Mouse (Mus musculus): ENCODE measurements around the gene Slc7a14.

The Slc7a14 gene

GRCm38 (mm10) chr3:31208046-31208445 lies 102.1 kb downstream of the Slc7a14 start:
- DNase-seq (ENCODE audit: low spot score) = no peak

- DNase-seq (ENCODE audit: low spot score) = no peak
Measured at GRCm38 (mm10) chr3:31205167-31205566, 105.0 kb downstream of the Slc7a14 start.

DNA sequence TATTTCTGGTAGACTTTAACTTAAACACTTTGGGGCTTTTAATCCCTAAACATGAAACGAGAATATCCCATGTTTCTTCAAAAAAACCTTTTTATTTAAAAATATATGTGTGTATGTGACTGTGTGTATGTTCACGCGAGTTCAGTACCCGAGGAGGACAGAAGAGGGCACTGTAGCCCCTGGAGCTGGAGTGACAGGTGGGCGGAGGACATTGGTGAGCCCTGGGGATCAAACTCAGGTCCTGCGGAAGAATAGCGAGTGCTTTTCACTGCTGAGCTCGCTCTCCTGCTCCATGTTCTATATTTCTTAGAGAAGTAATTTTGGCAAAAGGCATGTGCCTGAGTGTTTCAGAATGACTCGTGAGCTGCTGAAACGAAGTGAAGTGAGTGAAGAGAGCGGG lies 106.2 kb downstream of the Slc7a14 start:
- DNase-seq (ENCODE audit: low spot score) = no peak

DNA sequence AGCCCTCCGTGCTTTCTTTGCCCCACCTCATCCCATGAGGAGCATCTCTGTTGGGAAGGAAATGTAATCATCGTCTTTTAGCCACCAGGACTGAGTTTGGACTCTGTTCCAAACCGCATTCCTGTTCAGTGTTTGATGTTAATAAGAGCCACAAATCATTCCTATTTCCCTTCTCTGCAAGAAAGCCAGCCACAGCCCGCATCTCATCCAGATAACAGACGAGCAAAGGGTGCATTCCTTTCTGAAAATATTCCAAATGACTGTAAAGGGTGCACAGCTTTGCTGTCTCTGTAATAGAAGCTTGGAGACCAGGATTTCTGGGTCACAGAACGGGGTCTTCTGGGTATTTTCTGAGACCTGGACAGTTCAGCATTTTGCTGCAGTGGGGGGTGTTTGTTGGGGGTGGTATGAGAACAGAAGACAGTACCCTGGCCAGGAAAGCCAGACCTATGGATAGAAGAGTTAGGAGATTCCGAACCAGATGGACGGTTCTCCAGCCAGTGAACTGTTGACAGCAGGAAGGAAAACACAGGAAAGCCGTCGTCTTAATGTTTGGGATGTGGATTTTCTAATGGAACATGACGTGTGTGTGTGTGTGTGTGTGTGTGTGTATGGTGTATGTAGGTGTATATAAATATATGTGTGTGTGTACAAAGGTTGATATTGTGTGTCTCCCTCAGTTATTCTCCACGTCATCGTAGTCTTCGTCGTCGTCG lies 110.9 kb downstream of the Slc7a14 start:
- DNase-seq (ENCODE audit: low spot score) = no peak

GRCm38 (mm10) chr3:31191402-31191801 lies 118.8 kb downstream of the Slc7a14 start:
- no peak for DNase-seq (ENCODE audit: low spot score)

GRCm38 (mm10) chr3:31190342-31190741 lies 119.8 kb downstream of the Slc7a14 start:
- DNase-seq (ENCODE audit: low spot score) = no peak

DNA sequence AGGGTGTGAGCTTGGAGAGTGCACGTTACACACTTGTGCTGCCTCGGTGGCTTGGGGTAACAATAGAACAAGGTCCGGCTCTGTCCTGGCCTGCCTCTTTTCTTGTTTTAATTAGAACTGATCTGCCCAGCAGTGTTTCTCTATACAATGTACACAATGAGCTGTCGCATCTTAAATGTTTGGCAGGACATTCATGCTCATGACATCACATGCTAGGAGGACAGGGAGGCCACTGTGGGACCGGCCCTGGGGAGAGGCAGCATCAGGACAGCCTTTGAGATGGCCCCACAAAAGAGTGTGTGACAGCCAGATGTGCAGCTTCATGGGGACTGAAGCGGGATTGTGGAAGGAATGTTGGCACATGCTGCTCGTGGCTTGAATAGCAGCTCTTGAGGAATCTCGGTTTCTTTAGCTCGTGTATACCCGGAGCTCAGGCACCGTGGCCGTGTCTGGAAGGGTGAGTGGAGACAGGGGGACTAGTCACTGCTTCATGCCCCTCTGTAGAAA lies 143.8 kb downstream of the Slc7a14 start:
- no peak for DNase-seq (ENCODE audit: low spot score)

- DNase-seq (ENCODE audit: low spot score) = no peak
Measured at GRCm38 (mm10) chr3:31165803-31166202, 144.4 kb downstream of the Slc7a14 start.

DNA sequence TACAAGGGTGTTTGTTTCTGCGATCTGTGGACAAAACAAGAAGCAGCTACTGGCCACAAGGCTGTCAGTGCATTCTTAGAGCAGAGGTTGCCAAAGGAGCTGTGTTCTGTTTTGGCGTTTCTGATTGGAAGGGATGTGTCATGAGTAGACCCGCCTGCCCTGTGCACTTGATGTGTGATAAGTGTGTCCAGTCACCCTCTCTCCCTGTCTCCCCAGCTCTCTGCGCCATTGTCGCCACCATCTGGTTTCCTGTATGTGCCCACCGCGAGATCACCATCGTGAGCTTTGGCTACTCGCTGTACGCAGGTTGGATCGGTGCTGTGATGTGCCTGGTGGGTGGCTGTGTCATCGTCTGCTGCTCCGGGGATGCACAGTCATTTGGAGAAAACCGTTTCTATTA lies 147.3 kb downstream of the Slc7a14 start:
- no peak for DNase-seq (ENCODE audit: low spot score)

DNA sequence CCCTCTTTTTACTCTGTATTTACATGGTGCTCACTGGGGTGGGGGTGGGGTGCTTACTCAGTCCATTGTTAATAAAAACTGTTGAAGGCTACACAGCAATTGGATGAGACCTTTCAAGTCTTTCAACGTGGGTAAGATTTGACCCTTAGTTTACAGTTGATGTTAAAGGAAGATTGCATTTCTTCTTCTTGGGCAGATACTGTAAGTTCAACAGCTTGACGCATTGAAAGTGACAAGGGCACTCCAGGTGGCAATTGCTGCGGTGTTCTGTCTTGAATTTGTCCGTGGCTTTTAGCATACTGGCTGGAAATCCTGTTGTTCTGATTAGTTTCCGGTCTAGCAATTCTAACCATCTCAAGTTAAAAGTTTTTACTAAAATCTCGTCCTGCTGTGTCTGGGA lies 148.8 kb downstream of the Slc7a14 start:
- no peak for DNase-seq (ENCODE audit: low spot score)

DNA sequence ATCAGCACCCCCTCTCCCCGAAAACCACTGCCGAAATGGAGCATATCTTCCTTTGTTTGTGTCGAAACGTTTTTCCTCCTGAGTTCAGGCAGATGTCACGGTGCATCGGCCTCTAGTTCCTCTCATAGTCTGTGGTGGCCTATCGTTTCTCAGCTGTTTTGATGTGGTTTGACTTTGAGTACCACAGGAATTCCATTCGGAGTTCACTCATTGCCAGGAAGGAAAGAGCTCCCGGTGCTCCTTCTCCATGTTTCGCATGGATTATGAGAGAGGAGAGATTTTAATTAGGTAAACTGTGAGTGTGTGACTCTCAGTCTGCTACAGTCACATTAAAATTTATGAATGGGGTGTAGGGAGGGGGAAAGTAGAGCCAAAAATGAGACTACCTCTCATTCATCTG lies 150.1 kb downstream of the Slc7a14 start:
- no peak for DNase-seq (ENCODE audit: low spot score)

DNA sequence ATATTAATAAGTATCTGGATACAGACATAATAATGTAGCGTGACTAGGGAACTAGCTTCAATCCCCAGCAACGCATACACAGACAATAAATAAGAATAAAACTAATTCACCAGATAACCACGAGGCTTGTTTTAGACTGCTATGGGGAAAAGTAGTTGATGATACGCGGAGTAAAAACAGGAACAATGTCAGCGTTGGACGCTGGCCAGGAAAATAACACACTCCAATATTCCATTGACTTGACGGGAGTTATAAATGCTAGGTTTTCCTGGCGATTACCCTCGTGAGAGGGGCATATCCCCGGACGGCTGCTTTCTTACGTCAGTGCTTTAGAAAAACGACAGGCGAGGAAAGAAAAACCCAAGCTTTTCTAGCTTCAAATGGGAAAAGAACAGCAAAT lies 152.4 kb downstream of the Slc7a14 start:
- no peak for DNase-seq (ENCODE audit: low spot score)

DNA sequence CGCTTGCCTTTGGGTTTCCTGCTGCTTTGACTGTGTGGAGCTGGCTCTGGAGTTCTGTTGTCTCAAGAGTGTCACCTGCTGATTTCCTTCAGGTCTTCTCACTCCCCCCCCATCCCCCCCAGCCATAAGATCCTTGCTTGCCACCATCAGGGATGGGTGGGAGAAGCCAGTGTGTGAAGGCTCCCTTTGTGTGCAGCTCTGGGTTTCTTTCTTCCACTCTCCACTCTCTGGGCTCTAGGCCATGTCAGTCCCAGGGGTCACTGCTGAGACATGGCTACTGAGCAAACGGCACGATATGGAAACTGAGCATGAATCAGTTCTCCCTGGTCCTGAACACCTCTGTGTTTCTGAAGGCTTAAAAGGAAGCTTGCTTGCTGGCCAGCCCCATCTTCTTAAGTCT lies 154.1 kb downstream of the Slc7a14 start:
- no peak for DNase-seq (ENCODE audit: low spot score)
